In genomic region chr11:100555583-100555982, GRCm38 (mm10) we compare ENCODE assay signal across 8 mouse cellular contexts. TPM values are rescaled to one million over a fixed set of nuclear protein-coding genes. Genes with fewer than 3 reads are reported as not detected.
DNase-seq lines count a peak whose midpoint lies in the region; ATAC-seq and TF ChIP-seq lines count a peak whose summit lies in the region.

No protein-coding gene starts in this region.

- H3K79me3 ChIP-seq in C2C12 (ENCODE audit: low read depth), result no peaks in the 10 kb centered on the region

- H3K79me2 ChIP-seq in C2C12 (ENCODE audit: control insufficient read depth, insufficient read depth), result no peaks in the 10 kb centered on the region

- H3K9ac ChIP-seq in liver, embryonic 11.5 days (ENCODE audit: low read depth, low read length), result peak overlapping the region; percentile 31; the same call in 1 of the 2 replicates
- H3K9ac ChIP-seq in stomach, embryonic 16.5 days (ENCODE audit: low read length), result peak overlapping the region; percentile 58; the same call in 1 of the 2 replicates

- H3K4me1 ChIP-seq in heart, embryonic 10.5 days, result peaks cover 15% of the 10 kb centered on the region
- peaks cover 2% of the 10 kb centered on the region; the same call in 1 of the 2 replicates for H3K4me1 ChIP-seq in liver, embryonic 11.5 days (replicated peaks; ENCODE audit: control insufficient read depth, insufficient read depth, low read length)
- no peaks in the 10 kb centered on the region for H3K4me1 ChIP-seq in stomach, embryonic 16.5 days (ENCODE audit: control insufficient read depth, insufficient read depth, low read length)

- ATAC-seq in liver, embryonic 11.5 days (replicated peaks; ENCODE audit: low FRiP score), result peak; percentile 69
- ATAC-seq in monocyte, adult 5-6 weeks (replicated peaks; ENCODE audit: insufficient number of reproducible peaks, low FRiP score, low TSS enrichment, poor library complexity, severe bottlenecking), result peak; percentile 94
- ATAC-seq in stomach, embryonic 16.5 days (ENCODE audit: insufficient read depth, low FRiP score), result peak; percentile 63; the same call in 1 of the 2 replicates

- H3K9me3 ChIP-seq in heart, embryonic 10.5 days, result no peaks in the 10 kb centered on the region
- H3K9me3 ChIP-seq in liver, embryonic 11.5 days (ENCODE audit: control insufficient read depth, low read length), result no peaks in the 10 kb centered on the region
- H3K9me3 ChIP-seq in stomach, embryonic 16.5 days (replicated peaks; ENCODE audit: control insufficient read depth, low read length), result no peaks in the 10 kb centered on the region

- no peak overlapping the region for H3K4me3 ChIP-seq in C2C12 (ENCODE audit: insufficient read depth, poor library complexity, severe bottlenecking)
- peak overlapping the region; percentile 36 for H3K4me3 ChIP-seq in heart, embryonic 10.5 days
- peak overlapping the region; percentile 11; the same call in 1 of the 2 replicates for H3K4me3 ChIP-seq in liver, embryonic 11.5 days (ENCODE audit: low read depth, low read length)
- H3K4me3 ChIP-seq in stomach, embryonic 16.5 days (replicated peaks; ENCODE audit: low read length), result no peak overlapping the region

- no peak overlapping the region for H3K27ac ChIP-seq in heart, embryonic 10.5 days
- no peak overlapping the region for H3K27ac ChIP-seq in liver, embryonic 11.5 days (ENCODE audit: low read depth, low read length)
- no peak overlapping the region for H3K27ac ChIP-seq in stomach, embryonic 16.5 days (ENCODE audit: low read length)

- H3K27me3 ChIP-seq in C2C12 (ENCODE audit: control insufficient read depth, insufficient read depth, insufficient read length), result peaks cover 12% of the 10 kb centered on the region
- H3K27me3 ChIP-seq in heart, embryonic 10.5 days (ENCODE audit: insufficient read depth, poor library complexity, severe bottlenecking), result peaks cover 4% of the 10 kb centered on the region; the same call in 1 of the 2 replicates
- no peaks in the 10 kb centered on the region for H3K27me3 ChIP-seq in liver, embryonic 11.5 days (replicated peaks; ENCODE audit: control insufficient read depth, insufficient read depth, low read length)
- no peaks in the 10 kb centered on the region for H3K27me3 ChIP-seq in stomach, embryonic 16.5 days (ENCODE audit: control insufficient read depth, insufficient read depth, low read length)

- H3ac ChIP-seq in C2C12 (ENCODE audit: control insufficient read depth, insufficient read length, low read depth), result peak overlapping the region; percentile 54

- 12% methylated on average over 11 of the region's 11 CpGs for WGBS in heart, embryonic 10.5 days
- 14% methylated on average over 11 of the region's 11 CpGs for WGBS in liver, embryonic 11.5 days
- 14% methylated on average over 11 of the region's 11 CpGs for WGBS in stomach, embryonic 16.5 days

- H3K36me3 ChIP-seq in C2C12 (ENCODE audit: control insufficient read depth, insufficient read depth), result no peaks in the 10 kb centered on the region
- H3K36me3 ChIP-seq in heart, embryonic 10.5 days, result no peaks in the 10 kb centered on the region
- H3K36me3 ChIP-seq in liver, embryonic 11.5 days (ENCODE audit: control insufficient read depth, insufficient read depth, low read length), result no peaks in the 10 kb centered on the region
- no peaks in the 10 kb centered on the region for H3K36me3 ChIP-seq in stomach, embryonic 16.5 days (ENCODE audit: control insufficient read depth, insufficient read depth, low read length)

- TF ChIP-seq CTCF in C2C12 (IDR thresholded peaks at IDR 0.05; ENCODE audit: control insufficient read depth, insufficient read depth, insufficient read length), result peak; percentile 37

- H3K4me2 ChIP-seq in liver, embryonic 11.5 days, result peak overlapping the region; percentile 54
- peak overlapping the region; percentile 46 for H3K4me2 ChIP-seq in stomach, embryonic 16.5 days (ENCODE audit: low read depth, low read length)

- peak; percentile 68 for DNase-seq in T-cell, adult 2 months (ENCODE audit: low spot score)
- DNase-seq in embryo, embryonic 11.5 days (ENCODE audit: low read depth, low spot score), result peak; percentile 51
- peak; percentile 82 for DNase-seq in heart, embryonic 10.5 days (ENCODE audit: low spot score)
- DNase-seq in kidney, adult 8-10 months, result peak; percentile 61 to 69
- peak; percentile 47 for DNase-seq in liver, embryonic 11.5 days (ENCODE audit: low spot score)

TF ChIP-seq in C2C12, 6 proteins besides CTCF, POLR2A, EP300 and RAD21:
- TF ChIP-seq CEBPB (IDR thresholded peaks at IDR 0.05; ENCODE audit: low read depth) (no peak), MYOD1 (IDR thresholded peaks at IDR 0.05; ENCODE audit: control insufficient read depth, insufficient read length, low read depth) (no peak), MAX (IDR thresholded peaks at IDR 0.05) (no peak), USF1 (IDR thresholded peaks at IDR 0.05; ENCODE audit: low read depth) (no peak), MYOG (IDR thresholded peaks at IDR 0.05; ENCODE audit: control insufficient read depth, extremely low read depth, insufficient read length) (no peak), FOSL1 (IDR thresholded peaks at IDR 0.05; ENCODE audit: insufficient read depth, low read length, poor library complexity, severe bottlenecking) (no peak)

RNA-seq across cellular contexts. Expression of gene Ttc25, which starts 10.2 kb away (rescaled TPM):
- 0.06 TPM for polyA plus RNA-seq in C2C12 (2012; fragmentation: generic; extraction: Trizol)
- polyA plus RNA-seq in heart, embryonic 10.5 days (2016; fragmentation: Nextera tagmentation; extraction: Ambion mirVana), result 0.59 and 0.75 TPM in 2 replicates
- polyA plus RNA-seq in liver, embryonic 11.5 days (2014; fragmentation: Nextera tagmentation; extraction: Ambion mirVana), result 0.18 and 0.26 TPM in 2 replicates
- 4.4 TPM in 1 of 3 replicates, not detected in the others for total RNA-seq in monocyte, adult 5-6 weeks (2017)
- 0.40 and 0.60 TPM in 2 replicates for polyA plus RNA-seq in stomach, embryonic 16.5 days (2015; fragmentation: Nextera tagmentation; extraction: Ambion mirVana)

RNA-seq across cellular contexts. Expression of gene Cnp, which starts 19.1 kb away (rescaled TPM):
- 10.2 TPM for polyA plus RNA-seq in C2C12 (2012; fragmentation: generic; extraction: Trizol)
- polyA plus RNA-seq in heart, embryonic 10.5 days (2016; fragmentation: Nextera tagmentation; extraction: Ambion mirVana), result 16.3 and 20.0 TPM in 2 replicates
- 19.4 and 19.7 TPM in 2 replicates for polyA plus RNA-seq in liver, embryonic 11.5 days (2014; fragmentation: Nextera tagmentation; extraction: Ambion mirVana)
- total RNA-seq in monocyte, adult 5-6 weeks (2017), result 22.6 to 33.8 TPM (median 25.9 TPM) in 3 replicates
- polyA plus RNA-seq in stomach, embryonic 16.5 days (2015; fragmentation: Nextera tagmentation; extraction: Ambion mirVana), result 38.9 and 40.6 TPM in 2 replicates

RNA-seq across cellular contexts. Expression of gene Acly, which starts 27.8 kb away (rescaled TPM):
- polyA plus RNA-seq in C2C12 (2012; fragmentation: generic; extraction: Trizol), result 86.6 TPM
- 127 and 139 TPM in 2 replicates for polyA plus RNA-seq in heart, embryonic 10.5 days (2016; fragmentation: Nextera tagmentation; extraction: Ambion mirVana)
- 159 and 194 TPM in 2 replicates for polyA plus RNA-seq in liver, embryonic 11.5 days (2014; fragmentation: Nextera tagmentation; extraction: Ambion mirVana)
- 104 to 134 TPM (median 105 TPM) in 3 replicates for total RNA-seq in monocyte, adult 5-6 weeks (2017)
- polyA plus RNA-seq in stomach, embryonic 16.5 days (2015; fragmentation: Nextera tagmentation; extraction: Ambion mirVana), result 178 and 192 TPM in 2 replicates

Comparison
In these comparisons a context has a peak if more than half of its experiments do, and no peak if none do; other contexts are left out.
1. H3K4me3 ChIP-seq: peak in heart, embryonic 10.5 days (single experiment) and liver, embryonic 11.5 days (single experiment); none in C2C12 (single experiment) and stomach, embryonic 16.5 days (single experiment).
2. Peak in every context shown above with its lines, with median percentiles within 50 percentile points of each other: DNase-seq and ATAC-seq.